Comparison of ENCODE assay signal across 15 mouse cellular contexts in the genomic region with DNA sequence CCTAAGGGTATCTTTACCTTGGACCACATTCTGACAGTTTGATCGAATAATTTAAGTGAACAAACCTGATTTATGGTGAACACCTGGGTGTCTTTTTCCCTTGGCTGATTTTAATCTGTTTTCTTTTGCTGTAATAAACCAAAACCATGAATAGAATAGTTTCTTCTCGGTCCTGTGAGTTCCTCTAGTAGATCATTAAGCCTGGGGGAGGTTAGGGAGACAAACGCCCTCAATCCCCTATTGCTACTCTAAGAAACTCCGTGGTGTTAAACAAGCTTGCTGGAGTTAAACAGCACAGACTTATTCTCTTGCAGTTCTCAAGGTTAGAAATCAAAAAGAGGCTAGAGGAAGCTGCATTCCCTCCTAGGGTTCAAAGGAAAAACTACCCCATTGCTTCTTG.
"Had no signal": no experiment of that assay in that cellular context is flagged by ENCODE, and none has a peak within 500 bp of the region (broad histone marks: within the 10 kb centered on the region; RNA-seq: fewer than 3 reads in every experiment).

No protein-coding gene starts in this region.

- H3K4me2 ChIP-seq: neural tube, embryonic 15.5 days; stomach, embryonic 15.5 days had no signal

- H3K9me3 ChIP-seq: neural tube, embryonic 15.5 days; stomach, embryonic 15.5 days had no signal

- H3K9ac ChIP-seq: neural tube, embryonic 15.5 days; stomach, embryonic 15.5 days had no signal

- H3K4me3 ChIP-seq: neural tube, embryonic 15.5 days; stomach, embryonic 15.5 days had no signal

- DNase-seq: retina, postnatal 1 day; right cerebral cortex, adult 18-20 months; right cerebral cortex, postnatal 14 days; right cerebral cortex, postnatal 25 days; right cerebral cortex, postnatal 4 days; spleen, adult 18-20 months; thymus, adult 18-20 months; thymus, adult 2 months; thymus, postnatal 14 days; thymus, postnatal 25 days; thymus, postnatal 36 days; thymus, postnatal 4 days had no signal

- H3K27me3 ChIP-seq: neural tube, embryonic 15.5 days; stomach, embryonic 15.5 days had no signal

- H3K4me1 ChIP-seq: neural tube, embryonic 15.5 days; stomach, embryonic 15.5 days had no signal

- H3K27ac ChIP-seq: neural tube, embryonic 15.5 days; stomach, embryonic 15.5 days; stomach, postnatal 0 days had no signal

- H3K36me3 ChIP-seq: neural tube, embryonic 15.5 days; stomach, embryonic 15.5 days had no signal
